In genomic region chr8:126860630-126861029, GRCm38 (mm10) we compare ENCODE assay signal across 18 mouse cellular contexts.
"Had no signal": no experiment of that assay in that cellular context is flagged by ENCODE, and none has a peak within 500 bp of the region (broad histone marks: within the 10 kb centered on the region; RNA-seq: fewer than 3 reads in every experiment).

No protein-coding gene starts in this region.

- H3K4me3 ChIP-seq: midbrain, embryonic 10.5 days; midbrain, embryonic 12.5 days; myocyte; neural tube, embryonic 13.5 days; neural tube, embryonic 15.5 days; stomach, embryonic 15.5 days had no signal

- DNase-seq: lung, adult 18-20 months; lung, embryonic 14.5 days; lung, postnatal 10 days; lung, postnatal 4 days; midbrain, embryonic 14.5 days; retina, postnatal 1 day; right cerebral cortex, adult 18-20 months; right cerebral cortex, postnatal 25 days; right cerebral cortex, postnatal 4 days; thymus, adult 2 months; thymus, postnatal 36 days had no signal

- H3K27ac ChIP-seq: midbrain, embryonic 10.5 days; midbrain, embryonic 12.5 days; neural tube, embryonic 13.5 days; neural tube, embryonic 15.5 days; stomach, embryonic 15.5 days; stomach, postnatal 0 days had no signal
